Comparison of ENCODE assay signal across 20 mouse cellular contexts in genomic region chr9:46243584-46243983, GRCm38 (mm10). TPM values are rescaled to one million over a fixed set of nuclear protein-coding genes. Genes with fewer than 3 reads are reported as not detected.
"Had no signal": no experiment of that assay in that cellular context is flagged by ENCODE, and none has a peak within 500 bp of the region (broad histone marks: within the 10 kb centered on the region; RNA-seq: fewer than 3 reads in every experiment).

No protein-coding gene starts in this region.

- H3K36me3 ChIP-seq: liver, embryonic 15.5 days; neural tube, embryonic 12.5 days; stomach, embryonic 15.5 days had no signal

- DNase-seq: left cerebral cortex, postnatal 4 days; lung, adult 2 months; lung, postnatal 36 days; midbrain, embryonic 14.5 days; right cerebral cortex, postnatal 4 days; thymus, adult 2 months; thymus, postnatal 36 days had no signal

- ATAC-seq: lung, postnatal 0 days had no signal

- H3K9ac ChIP-seq: liver, embryonic 15.5 days; neural tube, embryonic 12.5 days; stomach, embryonic 15.5 days had no signal

- H3K27ac ChIP-seq: layer of hippocampus, adult 2 months; liver, embryonic 15.5 days; neural tube, embryonic 12.5 days; stomach, embryonic 15.5 days had no signal

- H3K4me3 ChIP-seq: layer of hippocampus, adult 2 months; liver, embryonic 15.5 days; neural tube, embryonic 12.5 days; stomach, embryonic 15.5 days had no signal

- H3K4me2 ChIP-seq: liver, embryonic 11.5 days; liver, embryonic 15.5 days; neural tube, embryonic 12.5 days; stomach, embryonic 15.5 days had no signal

- H3K27me3 ChIP-seq: liver, embryonic 15.5 days; neural tube, embryonic 12.5 days; stomach, embryonic 15.5 days had no signal

- H3K9me3 ChIP-seq: liver, embryonic 15.5 days; neural tube, embryonic 12.5 days; stomach, embryonic 15.5 days had no signal

- H3K4me1 ChIP-seq: liver, embryonic 15.5 days; neural tube, embryonic 12.5 days had no signal

RNA-seq across cellular contexts. Expression of gene Apoa4, which starts 3.1 kb away (rescaled TPM):
- total RNA-seq: layer of hippocampus, adult 2 months; layer of hippocampus, postnatal 10 days; left cerebral cortex, postnatal 4 days; megakaryocyte progenitor cell, adult 5-6 weeks; monocyte, adult 5-6 weeks; neutrophil, adult 5-6 weeks had no signal
- polyA plus RNA-seq: kidney, embryonic 14.5 days; liver, embryonic 11.5 days; midbrain, embryonic 14.5 days; neural tube, embryonic 12.5 days had no signal

RNA-seq across cellular contexts. Expression of gene Apoc3, which starts 8.1 kb away (rescaled TPM):
- total RNA-seq: layer of hippocampus, postnatal 10 days; left cerebral cortex, postnatal 4 days; megakaryocyte progenitor cell, adult 5-6 weeks; monocyte, adult 5-6 weeks; neutrophil, adult 5-6 weeks had no signal
- polyA plus RNA-seq: kidney, embryonic 14.5 days; limb, embryonic 14.5 days; lung, postnatal 0 days; midbrain, embryonic 14.5 days; neural tube, embryonic 12.5 days; testis, adult 2 months had no signal

RNA-seq across cellular contexts. Expression of gene Apoa1, which starts 15.2 kb away (rescaled TPM):
- total RNA-seq: layer of hippocampus, adult 2 months; megakaryocyte progenitor cell, adult 5-6 weeks; monocyte, adult 5-6 weeks had no signal

RNA-seq across cellular contexts. Expression of gene Apoa5, which starts 24.8 kb away (rescaled TPM):
- total RNA-seq: layer of hippocampus, adult 2 months; layer of hippocampus, postnatal 10 days; left cerebral cortex, postnatal 4 days; megakaryocyte progenitor cell, adult 5-6 weeks; monocyte, adult 5-6 weeks; neutrophil, adult 5-6 weeks had no signal
- polyA plus RNA-seq: kidney, embryonic 14.5 days; limb, embryonic 14.5 days; midbrain, embryonic 14.5 days; neural tube, embryonic 12.5 days; testis, adult 2 months had no signal
